Mouse (Mus musculus) kidney, adult 2 months (tissue): Measurements from ENCODE around the gene Rps18.

Experiments
- CTCF ChIP-seq: fragments of 200-500 bp; conservative IDR thresholded peaks from 2 replicates; pipeline ENCODE4 v1.5.1; 2011; ENCODE audit warnings: low read depth, mild to moderate bottlenecking, control low read depth, low read length, moderate library complexity, mixed read lengths; ENCODE audit not compliant: insufficient read depth, insufficient read length
- POLR2A ChIP-seq: fragments of 200-500 bp; IDR thresholded peaks from one replicate; pipeline ENCODE4 v1.6.1; 2011; ENCODE audit warnings: low read depth, low read length, control low read depth

DNA sequence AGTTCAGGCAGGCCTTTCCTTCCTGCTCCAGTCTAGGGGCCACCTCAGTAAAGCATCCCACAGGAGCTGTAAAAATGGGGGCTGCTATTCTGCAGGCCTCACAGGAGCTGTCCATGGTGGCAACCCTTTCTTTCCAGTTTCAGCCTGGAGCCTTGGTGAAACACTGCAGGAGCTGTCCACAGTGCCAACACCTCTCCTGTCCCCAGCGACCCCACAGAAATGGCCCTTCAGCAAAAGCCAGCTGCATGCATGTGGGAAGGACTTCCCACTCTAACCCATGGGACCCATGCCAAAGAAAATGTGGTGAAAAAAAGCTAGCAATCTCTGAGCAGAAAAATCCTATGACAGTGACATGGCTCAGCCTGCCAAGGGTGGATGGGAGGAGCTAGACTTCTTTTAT, 16.9 kb upstream of the Rps18 start:
- no peak for TF ChIP-seq CTCF
- TF ChIP-seq POLR2A: no peak
